Mouse (Mus musculus) G1E (cell line): ENCODE data around the gene Kbtbd4. TPM values are rescaled to one million over a fixed set of nuclear protein-coding genes. Genes with fewer than 3 reads are reported as not detected.

Experiments used
- ATAC-seq: 2 replicates; pipeline ENCODE4 v1.8.0; 2016; ENCODE audit warnings: mild to moderate bottlenecking; ENCODE audit not compliant: insufficient number of reproducible peaks, poor library complexity, low FRiP score, severe bottlenecking; ENCODE audit errors: extremely low read depth
- DNase-seq: peaks from one replicate; pipeline ENCODE4 v3.0.0; 2012; ENCODE audit warnings: low spot score
- H3K27me3 ChIP-seq: 2 replicates; pipeline ENCODE4 v1.6.1; 2012; ENCODE audit warnings: mild to moderate bottlenecking, low read length, inconsistent platforms; ENCODE audit not compliant: insufficient read depth
- H3K36me3 ChIP-seq: replicated peaks from 2 replicates; pipeline ENCODE3; 2012; ENCODE audit warnings: mild to moderate bottlenecking, inconsistent platforms
- H3K4me1 ChIP-seq: 2 replicates; pipeline ENCODE4 v1.6.1; 2012; ENCODE audit warnings: low read depth, low read length, inconsistent platforms, mixed read lengths; ENCODE audit not compliant: insufficient read depth
- H3K4me3 ChIP-seq: 2 replicates; pipeline ENCODE4 v1.5.1; 2012; ENCODE audit warnings: low read depth, mild to moderate bottlenecking, inconsistent platforms, low read length, moderate library complexity, mixed read lengths
- H3K9me3 ChIP-seq: replicated peaks from 2 replicates; pipeline ENCODE4 v1.6.1; 2012; ENCODE audit warnings: inconsistent platforms
- CTCF ChIP-seq: IDR thresholded peaks from 2 replicates; pipeline ENCODE4 v1.5.1; 2012; ENCODE audit warnings: low read depth, low read length, inconsistent platforms, mixed read lengths
- GATA1 ChIP-seq: IDR thresholded peaks from 2 replicates; pipeline ENCODE4 v1.6.1; 2012; ENCODE audit warnings: borderline replicate concordance, low read length, inconsistent platforms, mixed read lengths
- GATA2 ChIP-seq: IDR thresholded peaks from 2 replicates; pipeline ENCODE4 v1.6.1; 2012; ENCODE audit warnings: low read depth, low read length, inconsistent platforms, borderline replicate concordance
- POLR2AphosphoS5 ChIP-seq: IDR thresholded peaks from 2 replicates; pipeline ENCODE4 v1.6.1; 2012; ENCODE audit warnings: low read depth, low read length, inconsistent platforms; ENCODE audit not compliant: insufficient replicate concordance
- TAL1 ChIP-seq: conservative IDR thresholded peaks from 2 replicates; pipeline ENCODE4 v1.6.1; 2012; ENCODE audit warnings: low read depth, low read length, inconsistent platforms, mixed read lengths
- polyA plus RNA-seq: library from polyadenylated mRNA; stranded (reverse); fragments of >175 nt; gene quantifications from 2 replicates; pipeline ENCODE4 v1.2.3, GENCODE M21; 2012
- total RNA-seq, 2 experiments: library from RNA; stranded (forward) in 1 of 2; stranded (reverse) in 1 of 2; fragments of 200-1000 nt in 1 of 2; fragments of >200 nt in 1 of 2; fragmentation: Nextera tagmentation in 1 of 2; gene quantifications; 2 replicates each; pipeline ENCODE4 v1.2.3; 2014 to 2017

Gene Kbtbd4
- total and polyA plus RNA-seq, 3 experiments, result 6.6 to 31.8 (median 21.4) TPM

GRCm38 (mm10) chr2:90931829-90932228, 27.3 kb downstream of the Kbtbd4 start:
- no peak overlapping the region for H3K4me3 ChIP-seq
- ATAC-seq (no peak), DNase-seq (no peak)
- peaks cover 6% of the 10 kb centered on the region; the same call in 1 of the 2 replicates for H3K4me1 ChIP-seq
- peaks cover 42% of the 10 kb centered on the region for H3K27me3 ChIP-seq
- H3K36me3 ChIP-seq, result no peaks in the 10 kb centered on the region
- TF ChIP-seq CTCF (no peak), TAL1 (no peak), GATA1 (no peak)
- H3K9me3 ChIP-seq, result no peaks in the 10 kb centered on the region

GRCm38 (mm10) chr2:90932273-90932672, 27.7 kb downstream of the Kbtbd4 start:
- DNase-seq (no peak), ATAC-seq (no peak)
- no peak overlapping the region for H3K4me3 ChIP-seq
- peaks cover 42% of the 10 kb centered on the region for H3K27me3 ChIP-seq
- H3K4me1 ChIP-seq, result peaks cover 6% of the 10 kb centered on the region; the same call in 1 of the 2 replicates
- no peak for TF ChIP-seq TAL1
- no peak for TF ChIP-seq GATA2
- no peak for TF ChIP-seq POLR2AphosphoS5
- TF ChIP-seq GATA1, result no peak
- TF ChIP-seq CTCF, result no peak
- no peaks in the 10 kb centered on the region for H3K9me3 ChIP-seq
- H3K36me3 ChIP-seq, result no peaks in the 10 kb centered on the region

- DNase-seq, result no peak
- ATAC-seq, result no peak
- Histone ChIP-seq H3K36me3 (peaks cover 10% of the 10 kb centered on the region), H3K9me3 (no peaks in the 10 kb centered on the region), H3K4me1 (peaks cover 25% of the 10 kb centered on the region), H3K4me3 (no peak overlapping the region), H3K27me3 (peaks cover 9% of the 10 kb centered on the region; the same call in 1 of the 2 replicates)
- TF ChIP-seq POLR2AphosphoS5 (no peak), GATA1 (no peak), GATA2 (no peak), TAL1 (no peak), CTCF (no peak)
These were observed 33.8 kb downstream of the Kbtbd4 start for GRCm38 (mm10) chr2:90938362-90938761.

- DNase-seq (no peak), ATAC-seq (no peak)
- H3K9me3 ChIP-seq, result no peaks in the 10 kb centered on the region
- peaks cover 9% of the 10 kb centered on the region; the same call in 1 of the 2 replicates for H3K27me3 ChIP-seq
- peak overlapping the region; percentile 96 for H3K4me3 ChIP-seq
- TF ChIP-seq GATA2, result no peak
- TF ChIP-seq GATA1, result no peak
- no peak for TF ChIP-seq CTCF
- no peak for TF ChIP-seq POLR2AphosphoS5
- no peak for TF ChIP-seq TAL1
- H3K36me3 ChIP-seq, result peaks cover 20% of the 10 kb centered on the region
- H3K4me1 ChIP-seq, result peaks cover 39% of the 10 kb centered on the region
These were observed 35.2 kb downstream of the Kbtbd4 start for GRCm38 (mm10) chr2:90939750-90940149.

- peak; percentile 90 for DNase-seq
- TF ChIP-seq CTCF, result peak; percentile 44
- no peak for TF ChIP-seq GATA2
- Histone ChIP-seq H3K4me3 (peak within 1 kb of the TSS; percentile 96), H3K36me3 (peaks cover 26% of the 10 kb centered on the region), H3K9me3 (no peaks in the 10 kb centered on the region), H3K27me3 (0 out of 2 replicates have a peak, but pooled peaks cover 4% of the 10 kb centered on the region), H3K4me1 (peaks cover 41% of the 10 kb centered on the region)
- peak; percentile 71 for ATAC-seq
These were observed 36.0 kb downstream of the Kbtbd4 start, which contains the start of gene Celf1 for GRCm38 (mm10) chr2:90940233-90941229. Gene Celf1 (plus strand): TSS chr2:90940382.

- ATAC-seq, result no peak
- H3K9me3 ChIP-seq, result no peaks in the 10 kb centered on the region
- H3K4me1 ChIP-seq, result peaks cover 48% of the 10 kb centered on the region
- peaks cover 31% of the 10 kb centered on the region for H3K36me3 ChIP-seq
- no peak for DNase-seq
- peak overlapping the region; percentile 96; the same call in 1 of the 2 replicates for H3K4me3 ChIP-seq
- H3K27me3 ChIP-seq, result no peaks in the 10 kb centered on the region
- no peak for TF ChIP-seq GATA1
- TF ChIP-seq GATA2, result no peak
- TF ChIP-seq TAL1, result no peak
- no peak for TF ChIP-seq CTCF
- no peak for TF ChIP-seq POLR2AphosphoS5
These were observed 37.2 kb downstream of the Kbtbd4 start for GRCm38 (mm10) chr2:90941744-90942143.
